29 mouse cellular contexts compared by ENCODE assay signal in genomic region chr8:72158096-72158495, GRCm38 (mm10). TPM values are rescaled to one million over a fixed set of nuclear protein-coding genes. Genes with fewer than 3 reads are reported as not detected.
DNase-seq lines count a peak whose midpoint lies in the region; ATAC-seq and TF ChIP-seq lines count a peak whose summit lies in the region.
"Had no signal": no experiment of that assay in that cellular context is flagged by ENCODE, and none has a peak within 500 bp of the region (broad histone marks: within the 10 kb centered on the region; RNA-seq: fewer than 3 reads in every experiment).

No protein-coding gene starts in this region.

- WGBS in liver, embryonic 13.5 days (ENCODE audit: insufficient replicate concordance): 79% methylated on average over 2 of the region's 2 CpGs
- 81% methylated on average over 2 of the region's 2 CpGs for WGBS in midbrain, embryonic 13.5 days

- H3K36me3 ChIP-seq in liver, embryonic 13.5 days: peaks cover 15% of the 10 kb centered on the region; the same call in 1 of the 2 replicates
- peaks cover 0 to 33% of the 10 kb centered on the region in 2 experiments for H3K36me3 ChIP-seq in MEL (ENCODE audit: control insufficient read depth in 1 of 2, insufficient read depth in 2 of 2, low read length in 2 of 2)
- H3K36me3 ChIP-seq in myocyte (ENCODE audit: control insufficient read depth, insufficient read depth): peaks cover 15% of the 10 kb centered on the region
- peaks cover 3% of the 10 kb centered on the region for H3K36me3 ChIP-seq in midbrain, embryonic 13.5 days
- H3K36me3 ChIP-seq: intestine, embryonic 15.5 days had no signal

- no peaks in the 10 kb centered on the region for H3K9me3 ChIP-seq in liver, embryonic 13.5 days (replicated peaks)
- no peaks in the 10 kb centered on the region for H3K9me3 ChIP-seq in MEL (replicated peaks; ENCODE audit: insufficient read depth, low read length)
- no peaks in the 10 kb centered on the region for H3K9me3 ChIP-seq in midbrain, embryonic 13.5 days
- H3K9me3 ChIP-seq: embryonic facial prominence, embryonic 12.5 days; forebrain, embryonic 10.5 days; G1E; heart, embryonic 12.5 days; hindbrain, embryonic 10.5 days; intestine, embryonic 15.5 days had no signal

- peaks cover 22% of the 10 kb centered on the region for H3K79me2 ChIP-seq in MEL (ENCODE audit: control insufficient read depth, insufficient read depth, low read length, poor library complexity)
- peaks cover 18% of the 10 kb centered on the region for H3K79me2 ChIP-seq in myocyte (ENCODE audit: control insufficient read depth, insufficient read depth)

- DNase-seq in liver, embryonic 13.5 days: no peak
- no peak for DNase-seq in liver
- peak; percentile 78 for DNase-seq in 416B (ENCODE audit: low read depth)
- peak; percentile 34 for DNase-seq in MEL (ENCODE audit: low read depth, low spot score)
- DNase-seq in cerebellum, postnatal 4 days (ENCODE audit: low spot score in 2 of 2): no peak
- DNase-seq: adrenal gland, postnatal 25 days; cerebellum, adult 18-20 months; cerebellum, postnatal 10 days; gastrocnemius, adult 2 months; gastrocnemius, postnatal 25 days had no signal

- no peak for ATAC-seq in liver, embryonic 13.5 days (ENCODE audit: low read depth)
- no peak for ATAC-seq in midbrain, embryonic 13.5 days
- ATAC-seq: activated CD4-positive, CD25-positive, alpha-beta regulatory T cell, adult 4 months; forebrain, embryonic 14.5 days; intestine, embryonic 15.5 days; Patski had no signal

- TF ChIP-seq POLR2A in MEL (IDR thresholded peaks at IDR 0.05; ENCODE audit: control insufficient read depth in 1 of 2, insufficient read depth in 1 of 2, low read depth in 1 of 2, low read length in 2 of 2, poor library complexity in 1 of 2) (no peak), myocyte (IDR thresholded peaks at IDR 0.05; ENCODE audit: insufficient read length, low read depth) (no peak)

- H3K4me1 ChIP-seq in liver, embryonic 13.5 days (replicated peaks): peaks cover 58% of the 10 kb centered on the region
- peaks cover 10 to 19% of the 10 kb centered on the region in 2 experiments for H3K4me1 ChIP-seq in MEL (ENCODE audit: control insufficient read depth in 1 of 2, insufficient read depth in 2 of 2, low read length in 2 of 2)
- H3K4me1 ChIP-seq in midbrain, embryonic 13.5 days (replicated peaks): peaks cover 24% of the 10 kb centered on the region

- TF ChIP-seq EP300 in MEL (IDR thresholded peaks at IDR 0.05; ENCODE audit: low read depth in 1 of 2, low read length in 2 of 2): no peak

- 0 out of 2 replicates have a peak overlapping the region, but pooled peaks have one; percentile 0 for H3K4me2 ChIP-seq in liver, embryonic 13.5 days
- H3K4me2 ChIP-seq in myocyte (ENCODE audit: low read depth): peak overlapping the region; percentile 36
- no peak overlapping the region for H3K4me2 ChIP-seq in midbrain, embryonic 13.5 days (replicated peaks)
- H3K4me2 ChIP-seq: embryonic facial prominence, embryonic 12.5 days; heart, embryonic 12.5 days; hindbrain, embryonic 14.5 days; intestine, embryonic 15.5 days had no signal

- TF ChIP-seq RAD21 in MEL (IDR thresholded peaks at IDR 0.05; ENCODE audit: low read depth, low read length): no peak

- no peak overlapping the region for H3K27ac ChIP-seq in liver, embryonic 13.5 days
- no peak overlapping the region for H3K27ac ChIP-seq in MEL (ENCODE audit: control insufficient read depth, low read depth, low read length)
- H3K27ac ChIP-seq in midbrain, embryonic 13.5 days: no peak overlapping the region
- H3K27ac ChIP-seq: embryonic facial prominence, embryonic 12.5 days; forebrain, embryonic 10.5 days; gastrocnemius, adult 2 months; hindbrain, embryonic 10.5 days; hindbrain, embryonic 14.5 days; intestine, embryonic 15.5 days had no signal

- H3K27me3 ChIP-seq in liver, embryonic 13.5 days: no peaks in the 10 kb centered on the region
- H3K27me3 ChIP-seq in MEL (ENCODE audit: control insufficient read depth in 1 of 2, insufficient read depth in 2 of 2, low read length in 2 of 2) (no peaks in the 10 kb centered on the region), myocyte (ENCODE audit: control insufficient read depth, insufficient read depth, insufficient read length) (no peaks in the 10 kb centered on the region)
- H3K27me3 ChIP-seq in midbrain, embryonic 13.5 days: no peaks in the 10 kb centered on the region
- H3K27me3 ChIP-seq: embryonic facial prominence, embryonic 12.5 days; heart, embryonic 12.5 days; intestine, embryonic 15.5 days; Patski had no signal

- H3ac ChIP-seq in myocyte (ENCODE audit: control insufficient read depth, insufficient read length): no peak overlapping the region

- H3K4me3 ChIP-seq in liver, embryonic 13.5 days (replicated peaks): no peak overlapping the region
- H3K4me3 ChIP-seq in MEL (ENCODE audit: control insufficient read depth in 1 of 2, insufficient read depth in 1 of 2, low read depth in 2 of 2, low read length in 2 of 2) (no peak overlapping the region), myocyte (no peak overlapping the region)
- H3K4me3 ChIP-seq in midbrain, embryonic 13.5 days (replicated peaks): no peak overlapping the region
- H3K4me3 ChIP-seq: embryonic facial prominence, embryonic 12.5 days; forebrain, embryonic 10.5 days; gastrocnemius, adult 2 months; heart, embryonic 12.5 days; hindbrain, embryonic 10.5 days; intestine, embryonic 15.5 days had no signal

- no peak overlapping the region for H3K9ac ChIP-seq in liver, embryonic 13.5 days
- H3K9ac ChIP-seq in MEL (ENCODE audit: control insufficient read depth, low read depth, low read length, poor library complexity, severe bottlenecking): no peak overlapping the region
- no peak overlapping the region for H3K9ac ChIP-seq in midbrain, embryonic 13.5 days (replicated peaks)
- H3K9ac ChIP-seq: embryonic facial prominence, embryonic 12.5 days; heart, embryonic 12.5 days; hindbrain, embryonic 14.5 days; intestine, embryonic 15.5 days had no signal

- TF ChIP-seq CTCF in MEL (IDR thresholded peaks at IDR 0.05 in 2 of 3, conservative IDR thresholded peaks at IDR 0.05 in 1 of 3; ENCODE audit: control insufficient read depth in 1 of 3, insufficient read depth in 1 of 3, low read depth in 2 of 3, low read length in 3 of 3, poor library complexity in 1 of 3, severe bottlenecking in 1 of 3): no peak

TF ChIP-seq in MEL, 35 proteins besides CTCF, POLR2A, EP300 and RAD21 (continues in another document):
- TF ChIP-seq USF1 (IDR thresholded peaks at IDR 0.05; ENCODE audit: low read depth, low read length) (no peak), TCF12 (IDR thresholded peaks at IDR 0.05; ENCODE audit: low read depth, low read length) (no peak), HCFC1 (IDR thresholded peaks at IDR 0.05; ENCODE audit: low read depth, low read length) (no peak), ZKSCAN1 (IDR thresholded peaks at IDR 0.05; ENCODE audit: low read depth, low read length) (no peak), BHLHE40 (IDR thresholded peaks at IDR 0.05; ENCODE audit: borderline replicate concordance, low read depth, low read length) (no peak)

TF ChIP-seq in myocyte, 11 proteins besides CTCF, POLR2A, EP300 and RAD21 (continues in another document):
- TF ChIP-seq MYOD1 (IDR thresholded peaks at IDR 0.05; ENCODE audit: control insufficient read depth in 1 of 3, insufficient read length in 2 of 3, low read depth in 2 of 3) (no peak), MAX (IDR thresholded peaks at IDR 0.05; ENCODE audit: low read depth) (no peak), TCF3 (IDR thresholded peaks at IDR 0.05; ENCODE audit: insufficient read length, low read depth) (no peak), E2F4 (IDR thresholded peaks at IDR 0.05; ENCODE audit: insufficient read depth) (no peak), SRF (IDR thresholded peaks at IDR 0.05; ENCODE audit: control insufficient read depth, insufficient read length, low read depth) (no peak)

RNA-seq across cellular contexts. Expression of gene Rab8a, which starts 2.9 kb away (rescaled TPM):
- polyA plus RNA-seq in liver, embryonic 13.5 days (2015; fragmentation: Nextera tagmentation; extraction: Ambion mirVana): 75.4 and 97.2 TPM in 2 replicates
- 95.2 and 97.4 TPM in 2 replicates for total RNA-seq in MEL (2012; rRNA removed)
- 100 to 1,000 TPM in 1 of 2 experiments, not detected in 1; 139 TPM for polyA plus RNA-seq in MEL (2012; ENCODE audit: insufficient read depth in 1 of 2, insufficient read length in 2 of 2, low read depth in 1 of 2, low replicate concordance in 2 of 2, missing spikeins in 1 of 2)
- 84.3 TPM for polyA plus RNA-seq in myocyte (2012; fragmentation: generic; extraction: Trizol)
- 104 and 107 TPM in 2 replicates for polyA plus RNA-seq in midbrain, embryonic 13.5 days (2015; fragmentation: Nextera tagmentation; extraction: Ambion mirVana)

RNA-seq across cellular contexts. Expression of gene Tpm4, which starts 23.3 kb away (rescaled TPM):
- polyA plus RNA-seq in liver, embryonic 13.5 days (2015; fragmentation: Nextera tagmentation; extraction: Ambion mirVana): 110 and 131 TPM in 2 replicates
- 0.12 TPM in 1 of 2 replicates, not detected in the other for total RNA-seq in MEL (2012; rRNA removed)
- under 1 TPM in 1 of 2 experiments, not detected in 1; 0.36 TPM for polyA plus RNA-seq in MEL (2012; ENCODE audit: insufficient read depth in 1 of 2, insufficient read length in 2 of 2, low read depth in 1 of 2, low replicate concordance in 2 of 2, missing spikeins in 1 of 2)
- polyA plus RNA-seq in myocyte (2012; fragmentation: generic; extraction: Trizol): 205 TPM
- polyA plus RNA-seq in midbrain, embryonic 13.5 days (2015; fragmentation: Nextera tagmentation; extraction: Ambion mirVana): 239 and 247 TPM in 2 replicates

RNA-seq across cellular contexts. Expression of gene Hsh2d, which starts 31.3 kb away (rescaled TPM):
- 0.16 and 0.29 TPM in 2 replicates for polyA plus RNA-seq in liver, embryonic 13.5 days (2015; fragmentation: Nextera tagmentation; extraction: Ambion mirVana)
- 0.04 TPM in 1 of 2 replicates, not detected in the other for total RNA-seq in MEL (2012; rRNA removed)
- under 1 TPM in 1 of 2 experiments, not detected in 1; 0.13 TPM for polyA plus RNA-seq in MEL (2012; ENCODE audit: insufficient read depth in 1 of 2, insufficient read length in 2 of 2, low read depth in 1 of 2, low replicate concordance in 2 of 2, missing spikeins in 1 of 2)
- polyA plus RNA-seq in myocyte (2012; fragmentation: generic; extraction: Trizol): not detected
- polyA plus RNA-seq in midbrain, embryonic 13.5 days (2015; fragmentation: Nextera tagmentation; extraction: Ambion mirVana): 0.13 TPM in 1 of 2 replicates, not detected in the other
- total RNA-seq: adrenal gland, adult 18-20 months; adrenal gland, postnatal 25 days; gastrocnemius, adult 2 months; gastrocnemius, postnatal 25 days; heart, adult 8-10 months; heart, postnatal 25 days had no signal
- polyA plus RNA-seq: embryonic facial prominence, embryonic 12.5 days; forebrain, embryonic 14.5 days; hindbrain, embryonic 10.5 days; hindbrain, embryonic 14.5 days had no signal

RNA-seq across cellular contexts. Expression of gene Olfr374, which starts 51.3 kb away (rescaled TPM):
- polyA plus RNA-seq in liver, embryonic 13.5 days (2015; fragmentation: Nextera tagmentation; extraction: Ambion mirVana): not detected in 2 replicates
- total RNA-seq in MEL (2012; rRNA removed): 0.08 TPM in 1 of 2 replicates, not detected in the other
- polyA plus RNA-seq in MEL (2012; ENCODE audit: insufficient read depth in 1 of 2, insufficient read length in 2 of 2, low read depth in 1 of 2, low replicate concordance in 2 of 2, missing spikeins in 1 of 2) (under 1 TPM in 1 of 2 experiments, not detected in 1; 0.06 TPM), myocyte (2012; fragmentation: generic; extraction: Trizol) (not detected)
- not detected in 2 replicates for polyA plus RNA-seq in midbrain, embryonic 13.5 days (2015; fragmentation: Nextera tagmentation; extraction: Ambion mirVana)
- total RNA-seq: adrenal gland, adult 18-20 months; adrenal gland, postnatal 25 days; common myeloid progenitor, adult 5-6 weeks; gastrocnemius, adult 2 months; gastrocnemius, postnatal 25 days; granulocyte monocyte progenitor cell, adult 5-6 weeks; heart, adult 8-10 months; heart, postnatal 25 days had no signal
- polyA plus RNA-seq: forebrain, embryonic 10.5 days; forebrain, embryonic 14.5 days; G1E; heart, embryonic 16.5 days; hindbrain, embryonic 10.5 days; hindbrain, embryonic 14.5 days had no signal

RNA-seq across cellular contexts. Expression of gene Cib3, which starts 54.5 kb away (rescaled TPM):
- not detected in 2 replicates for polyA plus RNA-seq in liver, embryonic 13.5 days (2015; fragmentation: Nextera tagmentation; extraction: Ambion mirVana)
- not detected in 2 replicates for total RNA-seq in MEL (2012; rRNA removed)
- polyA plus RNA-seq in MEL (2012; ENCODE audit: insufficient read depth in 1 of 2, insufficient read length in 2 of 2, low read depth in 1 of 2, low replicate concordance in 2 of 2, missing spikeins in 1 of 2) (not detected), myocyte (2012; fragmentation: generic; extraction: Trizol) (not detected)
- polyA plus RNA-seq in midbrain, embryonic 13.5 days (2015; fragmentation: Nextera tagmentation; extraction: Ambion mirVana): not detected in 2 replicates
- total RNA-seq: adrenal gland, adult 18-20 months; common myeloid progenitor, adult 5-6 weeks; G1E; gastrocnemius, adult 2 months; gastrocnemius, postnatal 25 days had no signal
- polyA plus RNA-seq: C2C12; embryonic facial prominence, embryonic 12.5 days; forebrain, embryonic 10.5 days; forebrain, embryonic 14.5 days; G1E; heart, embryonic 12.5 days; heart, embryonic 16.5 days; hindbrain, embryonic 10.5 days; hindbrain, embryonic 14.5 days; intestine, embryonic 15.5 days; Patski had no signal

Comparison
In these comparisons a context has a peak if more than half of its experiments do, and no peak if none do; other contexts are left out.
1. DNase-seq: peak in 416B (single experiment) and MEL (single experiment); none in liver, embryonic 13.5 days (single experiment), liver (single experiment) and cerebellum, postnatal 4 days (0 of 2).
2. RNA of gene Tpm4, which starts 23.3 kb away (polyA plus RNA-seq): 239 to 247 TPM in midbrain, embryonic 13.5 days, 205 TPM in myocyte (single experiment) and 110 to 131 TPM in liver, embryonic 13.5 days; 0.36 TPM in MEL; every median in the first group is over 10 times any median in the second.